Mouse (Mus musculus) left cerebral cortex, adult 18-20 months (tissue): Measurements from ENCODE around the gene Hist1h1a. TPM values are rescaled to one million over a fixed set of nuclear protein-coding genes. Genes with fewer than 3 reads are reported as not detected.

Experiments used
- DNase-seq, 2 experiments: peaks; one replicate each; pipeline ENCODE4 v3.0.0; 2021 to 2022; ENCODE audit warnings: low spot score in 2 of 2, mixed read lengths in 1 of 2
- total RNA-seq, 2 experiments: library from RNA; stranded (reverse); gene quantifications; 2 replicates each; pipeline ENCODE4 v1.2.3; 2021

Hist1h1a gene
- total RNA-seq, 2 experiments from 2014 or later = 24.9 to 25.2 TPM

GRCm38 (mm10) chr13:23743963-23744362 lies 19.5 kb upstream of the Hist1h1a start:
- DNase-seq = no peak

GRCm38 (mm10) chr13:23744421-23745380 lies 18.8 kb upstream of the Hist1h1a start:
- DNase-seq = no peak

- peak; percentile 85 to 87 for DNase-seq
Observed at GRCm38 (mm10) chr13:23745381-23746161, 17.9 kb upstream of the Hist1h1a start, which contains the start of gene Hist1h3c. Gene Hist1h3c, minus strand, starts transcription at chr13:23745602.

- DNase-seq = peak; percentile 42 to 74
Observed at GRCm38 (mm10) chr13:23746201-23747080, 17.0 kb upstream of the Hist1h1a start, which contains the start of gene Hist1h2bb. Gene Hist1h2bb, plus strand, starts transcription at chr13:23746734.

- DNase-seq = no peak
Observed at GRCm38 (mm10) chr13:23747081-23747891, 16.2 kb upstream of the Hist1h1a start.

- no peak for DNase-seq
Observed at GRCm38 (mm10) chr13:23747892-23748288, 15.6 kb upstream of the Hist1h1a start.

- no peak for DNase-seq
Observed at GRCm38 (mm10) chr13:23749563-23750121, 13.8 kb upstream of the Hist1h1a start.

- peak in 1 of 2 experiments; percentile 38 for DNase-seq
Observed at GRCm38 (mm10) chr13:23750839-23751477, 12.5 kb upstream of the Hist1h1a start, which contains the start of gene Hist1h2ab. Gene Hist1h2ab, plus strand, starts transcription at chr13:23751126.

- no peak for DNase-seq
Observed at GRCm38 (mm10) chr13:23751478-23751956, 11.9 kb upstream of the Hist1h1a start.

GRCm38 (mm10) chr13:23752067-23752741 lies 11.3 kb upstream of the Hist1h1a start, which contains the start of gene Hist1h3b:
Gene Hist1h3b, plus strand, starts transcription at chr13:23752267.
- DNase-seq = peak; percentile 94 to 96

- no peak for DNase-seq
Observed at GRCm38 (mm10) chr13:23752742-23753172, 10.7 kb upstream of the Hist1h1a start.

- no peak for DNase-seq
Observed at GRCm38 (mm10) chr13:23753314-23754078, 10.0 kb upstream of the Hist1h1a start.

GRCm38 (mm10) chr13:23755000-23755399 lies 8.5 kb upstream of the Hist1h1a start:
- DNase-seq = no peak

GRCm38 (mm10) chr13:23756790-23757189 lies 6.7 kb upstream of the Hist1h1a start, which contains the start of gene Hist1h4b:
Gene Hist1h4b, plus strand, starts transcription at chr13:23757013.
- peak; percentile 83 to 89 for DNase-seq

- DNase-seq = no peak
Observed at GRCm38 (mm10) chr13:23757211-23757773, 6.2 kb upstream of the Hist1h1a start.

GRCm38 (mm10) chr13:23757921-23758320 lies 5.5 kb upstream of the Hist1h1a start:
- DNase-seq = no peak
